Mouse (Mus musculus): ENCODE results near the gene Gys1. TPM values are rescaled to one million over a fixed set of nuclear protein-coding genes. Genes with fewer than 3 reads are reported as not detected.
A peak's percentile ranks its signal among the peaks of the same experiment; 100 is the strongest.

Gys1 gene
- polyA plus RNA-seq, 1 experiment from 2014 or later, result 39.0 TPM

DNA sequence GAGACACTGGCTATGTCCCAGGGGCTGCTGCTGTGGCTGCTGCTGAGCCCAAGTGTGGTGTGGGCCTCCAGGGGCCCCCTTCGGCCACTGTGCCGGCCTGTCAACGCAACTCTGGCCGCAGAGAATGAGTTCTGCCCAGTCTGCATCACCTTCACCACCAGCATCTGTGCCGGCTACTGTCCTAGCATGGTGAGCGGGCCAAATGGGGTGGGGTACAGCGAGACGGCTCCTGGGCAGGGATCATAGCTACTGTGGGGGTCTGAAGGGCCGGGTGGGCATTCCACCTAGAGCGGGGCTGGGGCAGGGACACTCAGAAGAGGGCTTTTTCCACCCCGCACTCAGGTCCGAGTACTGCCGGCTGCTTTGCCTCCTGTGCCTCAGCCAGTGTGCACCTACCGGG is 13.4 kb upstream of the Gys1 start:
- no peak for DNase-seq (ENCODE audit: extremely low spot score, low spot score)
- H3K4me3 ChIP-seq, result no peak overlapping the region
- H3K4me1 ChIP-seq, result peaks cover 25% of the 10 kb centered on the region
- H3K36me3 ChIP-seq (replicated peaks), result peaks cover 64% of the 10 kb centered on the region
- no peaks in the 10 kb centered on the region for H3K9me3 ChIP-seq
- 91% methylated on average over 14 of the region's 14 CpGs for WGBS
- peaks cover 65% of the 10 kb centered on the region for H3K27me3 ChIP-seq (ENCODE audit: poor library complexity, severe bottlenecking)
- H3K27ac ChIP-seq, result no peak overlapping the region

DNA sequence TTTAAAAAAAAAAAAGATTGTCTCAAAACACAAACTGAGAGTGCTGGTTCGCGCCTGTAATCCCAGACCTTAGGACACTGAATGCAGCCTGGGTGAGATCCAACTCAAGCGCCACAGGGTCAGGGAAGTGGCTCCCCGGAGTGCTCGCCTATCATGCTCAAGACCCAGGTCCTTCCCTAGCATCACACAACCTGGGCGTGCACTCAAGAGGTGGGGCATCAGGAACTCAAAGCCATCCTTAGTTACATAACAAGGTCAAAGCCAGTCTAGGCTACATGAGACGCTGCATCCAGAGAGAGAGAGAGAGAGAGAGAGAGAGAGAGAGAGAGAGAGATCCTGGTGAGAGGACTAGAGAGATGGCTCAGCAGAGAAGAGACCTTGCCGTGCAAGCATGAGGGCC is 8.1 kb upstream of the Gys1 start:
- 93% methylated on average over 8 of the region's 8 CpGs for WGBS
- no peaks in the 10 kb centered on the region for H3K9me3 ChIP-seq
- no peak overlapping the region for H3K27ac ChIP-seq
- H3K36me3 ChIP-seq (replicated peaks), result peaks cover 100% of the 10 kb centered on the region
- H3K4me1 ChIP-seq, result no peaks in the 10 kb centered on the region
- peaks cover 12% of the 10 kb centered on the region for H3K27me3 ChIP-seq (ENCODE audit: poor library complexity, severe bottlenecking)
- no peak for DNase-seq (ENCODE audit: extremely low spot score, low spot score)
- H3K4me3 ChIP-seq, result no peak overlapping the region

DNA sequence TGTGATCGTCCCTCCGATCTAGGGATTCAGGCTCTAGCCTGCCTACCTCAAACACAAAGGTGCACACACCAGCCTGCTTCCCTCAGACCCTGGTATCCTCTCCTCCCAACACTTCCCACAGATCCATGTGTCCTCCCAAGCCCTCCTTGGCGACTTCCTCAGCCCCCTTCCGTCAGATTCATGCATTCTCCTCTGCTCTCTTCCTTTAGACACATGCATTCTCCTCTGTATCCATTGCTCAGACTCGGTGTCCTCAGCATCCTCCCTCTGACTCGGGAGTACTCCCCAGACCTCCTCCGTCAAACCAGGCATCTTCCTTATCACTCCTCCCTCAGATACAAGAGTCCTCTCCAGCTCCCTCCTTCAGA is 825 bp upstream of the Gys1 start:
- peaks cover 7% of the 10 kb centered on the region for H3K27me3 ChIP-seq (ENCODE audit: poor library complexity, severe bottlenecking)
- 2% methylated on average over 7 of the region's 7 CpGs for WGBS
- no peaks in the 10 kb centered on the region for H3K9me3 ChIP-seq
- H3K27ac ChIP-seq, result peak overlapping the region; percentile 94
- peaks cover 48% of the 10 kb centered on the region for H3K4me1 ChIP-seq
- DNase-seq (ENCODE audit: extremely low spot score, low spot score), result no peak
- H3K36me3 ChIP-seq (replicated peaks), result peaks cover 41% of the 10 kb centered on the region
- peak overlapping the region; percentile 95 for H3K4me3 ChIP-seq

DNA sequence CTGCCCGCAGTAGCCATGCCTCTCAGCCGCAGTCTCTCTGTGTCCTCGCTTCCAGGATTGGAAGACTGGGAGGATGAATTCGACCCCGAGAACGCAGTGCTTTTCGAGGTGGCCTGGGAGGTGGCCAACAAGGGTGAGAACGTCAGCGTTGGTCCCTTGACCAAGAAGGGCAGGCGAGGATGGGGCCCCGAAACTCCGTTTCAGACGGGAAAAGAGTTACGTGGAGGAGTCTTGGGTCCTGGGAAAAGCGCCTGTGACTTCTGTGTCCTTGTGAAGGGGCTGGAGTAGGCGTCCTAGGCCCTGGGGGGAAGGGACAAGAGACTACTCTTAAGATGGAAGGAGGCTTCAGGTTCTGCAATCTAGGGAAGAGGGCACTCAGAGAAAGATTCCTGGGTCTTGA is 394 bp downstream of the Gys1 start:
- peak overlapping the region; percentile 94 for H3K27ac ChIP-seq
- 3% methylated on average over 16 of the region's 16 CpGs for WGBS
- H3K27me3 ChIP-seq (ENCODE audit: poor library complexity, severe bottlenecking), result peaks cover 7% of the 10 kb centered on the region
- H3K9me3 ChIP-seq, result no peaks in the 10 kb centered on the region
- peaks cover 48% of the 10 kb centered on the region for H3K4me1 ChIP-seq
- peak overlapping the region; percentile 95 for H3K4me3 ChIP-seq
- no peak for DNase-seq (ENCODE audit: extremely low spot score, low spot score)
- peaks cover 37% of the 10 kb centered on the region for H3K36me3 ChIP-seq (replicated peaks)

DNA sequence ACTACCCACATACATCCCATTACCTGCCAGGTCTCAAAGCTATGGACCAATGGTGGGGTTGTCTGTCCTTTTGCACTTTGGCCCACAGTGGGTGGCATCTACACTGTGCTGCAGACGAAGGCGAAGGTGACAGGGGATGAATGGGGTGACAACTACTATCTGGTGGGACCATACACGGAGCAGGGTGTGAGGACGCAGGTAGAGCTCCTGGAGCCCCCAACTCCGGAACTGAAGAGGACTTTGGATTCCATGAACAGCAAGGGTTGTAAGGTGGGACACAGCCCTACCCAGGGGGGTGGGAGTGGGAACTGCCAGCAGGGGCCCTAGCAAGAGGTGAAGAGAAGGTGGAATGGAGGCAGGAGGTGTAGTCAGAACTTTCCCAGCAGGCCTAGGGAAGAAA is 1.8 kb downstream of the Gys1 start:
- Histone ChIP-seq H3K4me1 (peaks cover 48% of the 10 kb centered on the region), H3K4me3 (peak overlapping the region; percentile 95), H3K36me3 (replicated peaks) (peaks cover 37% of the 10 kb centered on the region), H3K27me3 (ENCODE audit: poor library complexity, severe bottlenecking) (peaks cover 7% of the 10 kb centered on the region), H3K27ac (no peak overlapping the region), H3K9me3 (no peaks in the 10 kb centered on the region)
- DNase-seq (ENCODE audit: extremely low spot score, low spot score), result no peak
- WGBS, result 89% methylated on average over 5 of the region's 5 CpGs

DNA sequence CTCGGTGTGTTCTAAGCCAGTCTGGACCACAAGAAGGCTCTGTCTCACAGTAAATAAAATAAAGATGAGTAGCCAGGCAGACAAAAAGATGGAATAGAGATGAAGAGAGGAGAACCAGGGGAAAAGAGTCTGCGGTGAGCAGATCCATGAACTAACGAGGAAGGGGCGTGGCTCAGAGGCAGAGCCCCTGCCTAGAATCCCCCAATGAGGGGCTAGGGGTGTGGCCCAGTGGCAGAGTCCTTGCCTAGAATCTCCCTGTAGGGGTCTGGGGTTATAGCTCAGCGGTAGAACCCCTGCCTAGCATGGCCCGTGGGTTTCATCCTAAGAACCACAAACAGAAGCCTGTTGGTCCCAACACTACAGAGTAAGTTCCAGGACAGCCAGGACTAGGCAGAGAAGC is 2.4 kb downstream of the Gys1 start:
- H3K4me1 ChIP-seq, result peaks cover 48% of the 10 kb centered on the region
- WGBS, result 27% methylated on average over 6 of the region's 6 CpGs
- H3K27me3 ChIP-seq (ENCODE audit: poor library complexity, severe bottlenecking), result peaks cover 7% of the 10 kb centered on the region
- no peak for DNase-seq (ENCODE audit: extremely low spot score, low spot score)
- peaks cover 34% of the 10 kb centered on the region for H3K36me3 ChIP-seq (replicated peaks)
- 0 out of 2 replicates have a peak overlapping the region, but pooled peaks have one; percentile 16 for H3K27ac ChIP-seq
- H3K9me3 ChIP-seq, result no peaks in the 10 kb centered on the region
- peak overlapping the region; percentile 4 for H3K4me3 ChIP-seq

DNA sequence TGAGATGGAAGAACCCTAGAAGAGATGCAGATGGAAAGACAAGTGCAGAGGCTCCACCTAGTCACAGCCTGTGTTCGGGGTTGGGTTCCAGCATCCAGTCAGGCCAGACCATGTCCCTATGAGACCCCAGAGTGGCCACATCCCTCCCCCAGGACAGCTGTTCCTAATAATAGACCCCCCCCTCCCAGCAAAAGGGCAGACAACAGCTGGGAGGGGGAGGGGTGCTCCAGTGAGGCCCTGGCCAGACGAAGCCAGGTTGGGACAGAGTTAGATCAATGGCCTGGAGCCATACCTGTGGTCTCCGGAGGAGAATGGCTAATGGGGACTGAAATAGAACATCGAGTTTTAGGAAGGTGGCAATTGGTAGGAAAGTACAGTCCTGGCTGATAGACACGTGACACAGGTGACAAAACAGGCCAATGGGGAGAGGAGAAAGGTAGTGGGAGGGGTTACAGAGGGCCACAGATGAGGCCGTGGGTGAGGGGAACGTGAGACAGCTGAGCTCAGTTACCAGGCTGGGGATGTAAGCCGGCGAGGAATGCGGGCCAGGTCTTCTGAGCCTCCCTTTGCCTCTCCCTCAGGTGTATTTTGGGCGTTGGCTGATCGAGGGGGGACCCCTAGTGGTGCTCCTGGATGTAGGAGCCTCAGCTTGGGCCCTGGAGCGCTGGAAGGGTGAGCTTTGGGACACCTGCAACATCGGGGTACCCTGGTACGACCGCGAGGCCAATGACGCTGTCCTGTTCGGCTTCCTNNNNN is 3.1 kb downstream of the Gys1 start, which contains the start of gene Ruvbl2:
Gene Ruvbl2, minus strand, starts transcription at position 576 of the 756 bp plus-strand sequence.
- WGBS, result 15% methylated on average over 19 of the region's 19 CpGs
- no peaks in the 10 kb centered on the region for H3K9me3 ChIP-seq
- peaks cover 33% of the 10 kb centered on the region for H3K36me3 ChIP-seq (replicated peaks)
- DNase-seq (ENCODE audit: extremely low spot score, low spot score), result no peak
- peak within 1 kb of the TSS; percentile 4 for H3K4me3 ChIP-seq
- peaks cover 7% of the 10 kb centered on the region for H3K27me3 ChIP-seq (ENCODE audit: poor library complexity, severe bottlenecking)
- 0 out of 2 replicates have a peak within 1 kb of the TSS, but pooled peaks have one; percentile 16 for H3K27ac ChIP-seq
- H3K4me1 ChIP-seq, result peaks cover 46% of the 10 kb centered on the region

DNA sequence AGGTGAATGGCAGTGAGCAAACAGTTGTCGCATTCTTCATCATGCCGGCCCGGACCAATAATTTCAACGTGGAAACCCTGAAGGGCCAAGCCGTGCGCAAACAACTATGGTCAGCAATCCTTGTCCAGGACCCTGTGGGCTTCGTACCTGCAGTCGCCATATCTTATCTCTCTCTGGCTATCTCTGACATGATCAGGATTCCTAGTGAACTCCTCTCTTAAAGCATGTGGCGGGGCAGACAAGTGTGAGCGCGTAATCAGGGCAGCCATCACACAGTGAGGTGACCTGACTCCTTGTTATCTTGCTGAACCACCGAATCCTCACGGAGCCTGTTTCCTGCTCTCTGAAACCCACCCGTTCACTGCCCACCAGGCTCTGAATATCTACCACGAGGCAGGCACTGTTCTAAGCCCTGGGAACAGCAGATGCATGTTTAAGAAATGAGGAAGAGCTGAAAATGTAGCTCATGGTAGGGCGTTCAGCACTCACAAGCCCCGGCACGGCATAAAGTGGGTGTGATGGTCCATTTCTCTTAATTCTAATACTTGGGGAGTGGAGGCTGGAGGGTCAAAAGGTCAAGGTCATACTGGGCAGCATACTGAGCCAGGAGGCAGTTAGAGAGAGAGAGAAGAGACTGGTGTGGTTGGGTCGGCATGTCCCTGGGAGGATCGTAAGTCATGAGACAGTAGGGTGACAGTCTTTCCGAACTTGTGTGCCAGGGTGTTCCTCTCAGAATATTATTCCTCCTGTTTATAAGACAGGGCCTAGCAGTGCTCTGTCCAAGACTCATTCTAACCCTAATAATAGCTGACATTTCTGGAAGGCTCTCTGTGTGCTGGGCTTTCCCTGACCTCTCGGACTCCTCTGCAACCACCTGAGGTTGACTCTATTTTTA is 9.1 kb downstream of the Gys1 start:
- no peaks in the 10 kb centered on the region for H3K27me3 ChIP-seq (ENCODE audit: poor library complexity, severe bottlenecking)
- H3K4me3 ChIP-seq, result no peak overlapping the region
- DNase-seq (ENCODE audit: extremely low spot score, low spot score), result no peak
- 91% methylated on average over 22 of the region's 22 CpGs for WGBS
- peaks cover 78% of the 10 kb centered on the region for H3K36me3 ChIP-seq (replicated peaks)
- H3K9me3 ChIP-seq, result no peaks in the 10 kb centered on the region
- H3K4me1 ChIP-seq, result peaks cover 5% of the 10 kb centered on the region; the same call in 1 of the 2 replicates
- no peak overlapping the region for H3K27ac ChIP-seq

DNA sequence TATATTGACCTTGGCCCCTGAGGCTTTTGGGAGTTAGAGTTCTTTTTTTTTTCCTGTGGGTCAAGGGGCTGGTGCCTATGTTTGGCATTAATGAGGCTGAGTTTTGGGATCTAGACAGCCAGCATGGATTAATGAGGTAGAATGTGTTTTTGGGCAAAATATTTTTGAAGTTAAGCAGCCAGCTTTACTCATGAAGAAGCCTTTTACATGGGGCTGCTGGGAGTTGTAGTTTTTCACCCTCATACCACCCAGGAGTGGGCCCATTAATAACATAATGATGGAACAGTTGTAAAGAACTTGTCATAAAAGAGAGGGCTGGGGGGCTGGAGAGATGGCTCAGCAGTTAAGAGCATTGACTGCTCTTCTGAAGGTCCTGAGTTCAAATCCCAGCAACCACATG is 11.9 kb downstream of the Gys1 start:
- Histone ChIP-seq H3K4me1 (peaks cover 9% of the 10 kb centered on the region; the same call in 1 of the 2 replicates), H3K4me3 (no peak overlapping the region), H3K27me3 (ENCODE audit: poor library complexity, severe bottlenecking) (no peaks in the 10 kb centered on the region), H3K36me3 (replicated peaks) (peaks cover 73% of the 10 kb centered on the region), H3K9me3 (no peaks in the 10 kb centered on the region), H3K27ac (no peak overlapping the region)
- DNase-seq (ENCODE audit: extremely low spot score, low spot score), result no peak

DNA sequence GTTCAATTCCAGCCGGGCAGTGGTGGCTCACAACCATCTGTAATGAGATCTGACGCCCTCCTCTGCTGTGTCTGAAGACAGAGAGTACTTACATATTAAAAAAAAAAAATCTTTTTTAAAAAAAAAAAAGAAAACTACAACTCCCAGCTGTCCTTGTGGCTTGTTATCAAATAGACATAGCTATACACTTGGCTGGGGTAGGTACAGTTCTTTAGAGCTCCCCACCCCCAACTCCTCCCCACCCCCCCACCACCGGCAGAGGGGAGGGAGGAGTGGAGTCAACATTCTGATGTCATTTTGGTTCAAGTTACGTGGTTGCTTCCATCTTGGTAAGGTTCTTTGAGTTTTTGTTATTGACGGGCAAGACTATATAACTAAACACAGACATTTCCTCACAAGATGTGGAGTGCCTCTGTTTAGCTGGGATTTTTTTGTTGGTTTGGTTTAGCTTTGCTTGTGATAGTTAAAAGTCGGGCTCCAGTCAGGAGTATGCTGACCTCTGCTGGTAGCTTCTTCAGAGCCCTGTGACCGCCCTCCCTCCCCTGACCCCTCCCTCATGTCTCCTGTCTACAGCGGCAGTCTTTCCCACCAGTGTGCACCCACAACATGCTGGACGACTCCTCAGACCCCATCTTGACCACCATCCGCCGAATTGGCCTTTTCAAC is 12.8 kb downstream of the Gys1 start:
- H3K4me1 ChIP-seq, result peaks cover 12% of the 10 kb centered on the region; the same call in 1 of the 2 replicates
- peaks cover 78% of the 10 kb centered on the region for H3K36me3 ChIP-seq (replicated peaks)
- H3K9me3 ChIP-seq, result no peaks in the 10 kb centered on the region
- H3K27ac ChIP-seq, result 0 out of 2 replicates have a peak overlapping the region, but pooled peaks have one; percentile 11
- 0 out of 2 replicates have a peak overlapping the region, but pooled peaks have one; percentile 23 for H3K4me3 ChIP-seq
- no peaks in the 10 kb centered on the region for H3K27me3 ChIP-seq (ENCODE audit: poor library complexity, severe bottlenecking)
- WGBS, result 41% methylated on average over 11 of the region's 11 CpGs
- DNase-seq (ENCODE audit: extremely low spot score, low spot score), result no peak

DNA sequence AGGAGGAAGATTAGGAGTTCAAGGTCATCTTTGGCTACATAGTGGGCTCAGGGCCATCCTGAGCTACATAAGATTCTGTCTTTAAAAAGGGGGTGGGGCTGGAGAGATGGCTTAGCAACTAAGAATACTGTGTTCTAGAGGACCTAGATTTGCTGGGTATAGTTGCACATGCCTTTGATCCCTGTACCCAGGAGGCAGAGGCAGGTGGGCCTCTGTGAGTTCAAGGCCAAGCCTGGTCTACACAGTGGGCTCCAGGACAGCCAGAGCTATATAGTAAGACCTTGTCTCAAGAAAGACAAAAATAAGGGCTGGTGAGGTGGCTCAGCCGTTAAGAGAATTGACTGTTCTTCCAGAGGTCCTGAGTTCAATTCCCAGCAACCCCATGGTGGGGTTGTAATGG is 15.3 kb downstream of the Gys1 start:
- peaks cover 12% of the 10 kb centered on the region; the same call in 1 of the 2 replicates for H3K4me1 ChIP-seq
- no peak for DNase-seq (ENCODE audit: extremely low spot score, low spot score)

DNA sequence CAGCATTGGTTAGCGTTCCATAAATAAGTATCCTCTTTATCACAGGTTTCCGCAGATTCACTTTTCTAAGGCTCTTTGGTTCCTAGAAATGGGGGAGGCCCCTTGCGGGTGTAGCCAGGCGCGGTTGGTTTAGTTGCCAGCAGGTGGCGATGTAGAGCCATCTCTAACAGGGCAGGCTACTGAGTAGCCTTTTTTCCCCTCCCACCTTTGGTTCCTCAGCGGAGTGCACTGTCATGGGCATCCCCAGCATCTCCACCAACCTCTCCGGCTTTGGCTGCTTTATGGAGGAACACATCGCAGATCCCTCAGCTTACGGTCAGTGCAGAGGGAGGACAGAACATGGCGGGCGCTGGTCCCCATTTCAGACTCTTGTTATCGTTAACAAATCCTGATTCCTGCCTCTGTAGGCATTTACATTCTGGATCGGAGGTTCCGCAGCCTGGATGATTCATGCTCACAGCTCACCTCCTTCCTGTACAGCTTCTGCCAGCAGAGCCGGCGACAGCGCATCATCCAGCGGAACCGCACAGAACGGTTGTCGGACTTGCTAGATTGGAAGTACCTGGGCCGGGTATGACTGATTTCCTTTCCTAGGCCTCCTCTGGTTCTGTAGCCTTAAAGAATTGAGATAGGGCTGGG is 16.8 kb downstream of the Gys1 start:
- H3K4me3 ChIP-seq, result no peak overlapping the region; the same call in 1 of the 2 replicates
- H3K36me3 ChIP-seq (replicated peaks), result peaks cover 81% of the 10 kb centered on the region
- WGBS, result 52% methylated on average over 23 of the region's 23 CpGs

More for the DNA sequence above, 15.3 kb downstream of the Gys1 start:
- Histone ChIP-seq H3K9me3 (no peaks in the 10 kb centered on the region), H3K36me3 (replicated peaks) (peaks cover 76% of the 10 kb centered on the region), H3K4me3 (no peak overlapping the region), H3K27ac (no peak overlapping the region), H3K27me3 (ENCODE audit: poor library complexity, severe bottlenecking) (no peaks in the 10 kb centered on the region)
- WGBS, result 97% methylated on average over 1 of the region's 1 CpGs

More for the DNA sequence above, 16.8 kb downstream of the Gys1 start:
- H3K4me1 ChIP-seq, result peaks cover 16% of the 10 kb centered on the region
- no peaks in the 10 kb centered on the region for H3K27me3 ChIP-seq (ENCODE audit: poor library complexity, severe bottlenecking)
- DNase-seq (ENCODE audit: extremely low spot score, low spot score), result peak; percentile 80
- H3K27ac ChIP-seq, result no peak overlapping the region
- H3K9me3 ChIP-seq, result no peaks in the 10 kb centered on the region
